Mouse (Mus musculus) brain, embryonic 14.5 days (tissue): ENCODE results near the gene Cenpu.

ENCODE experiments used
- CTCF ChIP-seq: fragments of 200-500 bp; IDR thresholded peaks from 2 replicates; pipeline ENCODE4 v1.5.1; 2012; ENCODE audit warnings: inconsistent platforms, mild to moderate bottlenecking, moderate library complexity, borderline replicate concordance; ENCODE audit not compliant: insufficient read depth, insufficient read length; ENCODE audit errors: extremely low read depth
- POLR2A ChIP-seq: fragments of 200-500 bp; IDR thresholded peaks from 2 replicates; pipeline ENCODE4 v1.6.1; 2012; ENCODE audit warnings: mild to moderate bottlenecking, inconsistent platforms, borderline replicate concordance; ENCODE audit not compliant: poor library complexity, insufficient read depth, insufficient read length, severe bottlenecking; ENCODE audit errors: extremely low read depth

DNA sequence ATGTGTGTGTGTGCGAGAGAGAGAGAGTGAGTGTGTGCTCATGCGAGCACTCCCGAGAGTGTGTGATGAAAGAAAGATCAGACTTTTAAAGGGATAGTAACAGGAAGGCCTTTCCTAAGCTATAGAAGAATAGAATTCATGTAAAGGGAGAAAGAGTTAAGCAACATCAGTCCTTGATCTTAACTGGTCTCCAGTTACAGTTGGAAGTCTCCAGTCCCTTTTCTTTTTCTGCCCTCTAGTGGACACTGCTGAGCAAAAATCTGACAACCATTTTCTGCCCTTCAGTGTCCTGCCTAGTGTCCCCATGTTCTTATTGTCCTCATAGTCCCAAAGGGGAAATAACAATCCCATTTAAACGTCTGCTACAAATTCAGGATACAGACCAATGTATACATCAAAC is 4.6 kb upstream of the Cenpu start:
- TF ChIP-seq POLR2A (no peak), CTCF (peak; percentile 65; the same call in 1 of the 2 replicates)
